Mouse (Mus musculus) embryonic facial prominence, embryonic 12.5 days (tissue): ENCODE results near the gene Ccdc136. TPM values are rescaled to one million over a fixed set of nuclear protein-coding genes. Genes with fewer than 3 reads are reported as not detected.
A peak's percentile ranks its signal among the peaks of the same experiment; 100 is the strongest.

Experiments
- ATAC-seq: fragments of 200-750 bp; cut with Nextera tagmentation; 2 replicates; pipeline ENCODE4 v1.8.0; 2017; ENCODE audit not compliant: insufficient number of reproducible peaks, insufficient read depth, low FRiP score, low TSS enrichment
- H3K27ac ChIP-seq: fragments of 300-500 bp; sonication (generic); 2 replicates; pipeline ENCODE4 v1.5.1; 2016; ENCODE audit warnings: mild to moderate bottlenecking
- H3K27me3 ChIP-seq: fragments of 300-500 bp; sonication (generic); 2 replicates; pipeline ENCODE4 v1.6.1; 2016; ENCODE audit warnings: mild to moderate bottlenecking, moderate library complexity
- H3K36me3 ChIP-seq: fragments of 300-500 bp; sonication (generic); 2 replicates; pipeline ENCODE4 v1.6.1; 2016; ENCODE audit warnings: mild to moderate bottlenecking
- H3K4me1 ChIP-seq: fragments of 300-500 bp; sonication (generic); 2 replicates; pipeline ENCODE4 v1.6.1; 2016
- H3K4me2 ChIP-seq: fragments of 300-500 bp; sonication (generic); replicated peaks from 2 replicates; pipeline ENCODE4 v1.6.1; 2016; ENCODE audit warnings: mild to moderate bottlenecking, moderate library complexity
- H3K4me3 ChIP-seq: fragments of 300-500 bp; sonication (generic); 2 replicates; pipeline ENCODE4 v1.5.1; 2016; ENCODE audit warnings: mild to moderate bottlenecking
- H3K9ac ChIP-seq: fragments of 300-500 bp; sonication (generic); 2 replicates; pipeline ENCODE4 v1.6.1; 2016; ENCODE audit warnings: mild to moderate bottlenecking, moderate library complexity
- H3K9me3 ChIP-seq: fragments of 300-500 bp; sonication (generic); 2 replicates; pipeline ENCODE4 v1.6.1; 2016; ENCODE audit warnings: mild to moderate bottlenecking, moderate library complexity
- WGBS: fragments of 180-500 bp; shearing (Covaris S2); methylation state at CpG from one replicate; pipeline ENCODE4 v1.1.7; 2016; 5-methylcytosine and 5-hydroxymethylcytosine counted together
- polyA plus RNA-seq: library from polyadenylated mRNA; unstranded; fragments of >200 nt; fragmentation: Nextera tagmentation; extraction: Ambion mirVana; gene quantifications from 2 replicates; pipeline ENCODE4 v1.2.1, GENCODE M21; 2016

Gene Ccdc136
- polyA plus RNA-seq, 1 experiment from 2014 or later = 26.6 TPM

GRCm38 (mm10) chr6:29444773-29445172 lies 48.7 kb downstream of the Ccdc136 start:
- H3K27ac ChIP-seq = no peak overlapping the region
- no peak for ATAC-seq
- H3K27me3 ChIP-seq = no peaks in the 10 kb centered on the region
- H3K4me1 ChIP-seq = no peaks in the 10 kb centered on the region
- WGBS = 74% methylated on average over 11 of the region's 11 CpGs
- H3K36me3 ChIP-seq = peaks cover 72% of the 10 kb centered on the region
- no peak overlapping the region for H3K4me2 ChIP-seq
- H3K9me3 ChIP-seq = no peaks in the 10 kb centered on the region
- H3K9ac ChIP-seq = no peak overlapping the region
- no peak overlapping the region for H3K4me3 ChIP-seq

- no peak for ATAC-seq
- 94% methylated on average over 7 of the region's 7 CpGs for WGBS
- H3K27me3 ChIP-seq = no peaks in the 10 kb centered on the region
Measured at GRCm38 (mm10) chr6:29445354-29445753, 49.2 kb downstream of the Ccdc136 start.

GRCm38 (mm10) chr6:29449858-29450257 lies 53.7 kb downstream of the Ccdc136 start:
- H3K27me3 ChIP-seq = no peaks in the 10 kb centered on the region
- H3K9me3 ChIP-seq = no peaks in the 10 kb centered on the region
- peaks cover 70% of the 10 kb centered on the region for H3K36me3 ChIP-seq
- no peak overlapping the region for H3K4me3 ChIP-seq
- no peaks in the 10 kb centered on the region for H3K4me1 ChIP-seq
- no peak overlapping the region for H3K9ac ChIP-seq
- H3K4me2 ChIP-seq = no peak overlapping the region
- H3K27ac ChIP-seq = no peak overlapping the region
- 27% methylated on average over 4 of the region's 4 CpGs for WGBS
- no peak for ATAC-seq

More at GRCm38 (mm10) chr6:29445354-29445753, 49.2 kb downstream of the Ccdc136 start:
- no peaks in the 10 kb centered on the region for H3K4me1 ChIP-seq
- no peak overlapping the region for H3K9ac ChIP-seq
- no peak overlapping the region for H3K4me3 ChIP-seq
- H3K36me3 ChIP-seq = peaks cover 67% of the 10 kb centered on the region
- H3K9me3 ChIP-seq = no peaks in the 10 kb centered on the region
- H3K27ac ChIP-seq = no peak overlapping the region
- H3K4me2 ChIP-seq = no peak overlapping the region

- Histone ChIP-seq H3K27ac (no peak overlapping the region), H3K4me1 (no peaks in the 10 kb centered on the region)
Measured at GRCm38 (mm10) chr6:29450667-29451066, 54.6 kb downstream of the Ccdc136 start.

GRCm38 (mm10) chr6:29461502-29461901 lies 65.4 kb downstream of the Ccdc136 start:
- H3K27ac ChIP-seq = no peak overlapping the region
- H3K9me3 ChIP-seq = no peaks in the 10 kb centered on the region
- no peak overlapping the region for H3K9ac ChIP-seq
- no peaks in the 10 kb centered on the region for H3K4me1 ChIP-seq
- no peak overlapping the region for H3K4me2 ChIP-seq
- ATAC-seq = no peak
- no peaks in the 10 kb centered on the region for H3K27me3 ChIP-seq
- 60% methylated on average over 7 of the region's 7 CpGs for WGBS
- H3K4me3 ChIP-seq = no peak overlapping the region
- peaks cover 37% of the 10 kb centered on the region for H3K36me3 ChIP-seq

More at GRCm38 (mm10) chr6:29450667-29451066, 54.6 kb downstream of the Ccdc136 start:
- no peaks in the 10 kb centered on the region for H3K9me3 ChIP-seq
- no peak overlapping the region for H3K9ac ChIP-seq
- H3K36me3 ChIP-seq = peaks cover 72% of the 10 kb centered on the region
- H3K4me2 ChIP-seq = no peak overlapping the region
- WGBS = 95% methylated on average over 6 of the region's 6 CpGs
- no peak overlapping the region for H3K4me3 ChIP-seq
- ATAC-seq = no peak
- no peaks in the 10 kb centered on the region for H3K27me3 ChIP-seq

GRCm38 (mm10) chr6:29463388-29463787 lies 67.3 kb downstream of the Ccdc136 start:
- Histone ChIP-seq H3K27ac (no peak overlapping the region), H3K9me3 (no peaks in the 10 kb centered on the region), H3K4me2 (no peak overlapping the region), H3K4me3 (no peak overlapping the region), H3K4me1 (peaks cover 3% of the 10 kb centered on the region), H3K27me3 (no peaks in the 10 kb centered on the region), H3K9ac (no peak overlapping the region), H3K36me3 (peaks cover 21% of the 10 kb centered on the region)
- ATAC-seq = no peak
- 72% methylated on average over 3 of the region's 3 CpGs for WGBS

- 0 out of 2 replicates have a peak within 1 kb of the TSS, but pooled peaks have one; percentile 54 for H3K27ac ChIP-seq
- peak within 1 kb of the TSS; percentile 70 for H3K9ac ChIP-seq
- no peaks in the 10 kb centered on the region for H3K9me3 ChIP-seq
- H3K27me3 ChIP-seq = no peaks in the 10 kb centered on the region
- peak within 1 kb of the TSS; percentile 75 for H3K4me2 ChIP-seq
- H3K4me3 ChIP-seq = peak within 1 kb of the TSS; percentile 74
- peaks cover 20% of the 10 kb centered on the region for H3K36me3 ChIP-seq
- WGBS = under 1% methylated on average over 39 of the region's 39 CpGs
- peak; percentile 85 for ATAC-seq
- H3K4me1 ChIP-seq = peaks cover 9% of the 10 kb centered on the region
Measured at GRCm38 (mm10) chr6:29467583-29468354, 71.7 kb downstream of the Ccdc136 start, which contains the start of gene Atp6v1f. Gene Atp6v1f (plus strand): TSS chr6:29467718.

- no peak for ATAC-seq
- Histone ChIP-seq H3K36me3 (peaks cover 20% of the 10 kb centered on the region), H3K27ac (no peak overlapping the region), H3K9me3 (no peaks in the 10 kb centered on the region), H3K27me3 (no peaks in the 10 kb centered on the region), H3K9ac (no peak overlapping the region), H3K4me3 (peak overlapping the region; percentile 74; the same call in 1 of the 2 replicates), H3K4me2 (peak overlapping the region; percentile 75), H3K4me1 (peaks cover 9% of the 10 kb centered on the region)
- WGBS = 85% methylated on average over 3 of the region's 3 CpGs
Measured at GRCm38 (mm10) chr6:29468851-29469250, 72.7 kb downstream of the Ccdc136 start.

GRCm38 (mm10) chr6:29471137-29471536 lies 75.0 kb downstream of the Ccdc136 start, which contains the start of gene Atp6v1fnb:
Gene Atp6v1fnb (plus strand): TSS chr6:29471437.
- no peak for ATAC-seq
- H3K4me2 ChIP-seq = no peak within 1 kb of the TSS
- H3K36me3 ChIP-seq = peaks cover 20% of the 10 kb centered on the region
- peaks cover 9% of the 10 kb centered on the region for H3K4me1 ChIP-seq
- no peak within 1 kb of the TSS for H3K27ac ChIP-seq
- H3K27me3 ChIP-seq = no peaks in the 10 kb centered on the region
- H3K4me3 ChIP-seq = no peak within 1 kb of the TSS
- no peaks in the 10 kb centered on the region for H3K9me3 ChIP-seq
- WGBS = 93% methylated on average over 4 of the region's 4 CpGs
- no peak within 1 kb of the TSS; the same call in 1 of the 2 replicates for H3K9ac ChIP-seq

- Histone ChIP-seq H3K9ac (peak overlapping the region; percentile 35; the same call in 1 of the 2 replicates), H3K4me2 (peak overlapping the region; percentile 55), H3K9me3 (no peaks in the 10 kb centered on the region), H3K27ac (no peak overlapping the region), H3K27me3 (no peaks in the 10 kb centered on the region), H3K4me1 (no peaks in the 10 kb centered on the region), H3K36me3 (peaks cover 20% of the 10 kb centered on the region), H3K4me3 (peak overlapping the region; percentile 35)
- ATAC-seq = peak; percentile 91
- 3% methylated on average over 33 of the region's 33 CpGs for WGBS
Measured at GRCm38 (mm10) chr6:29473941-29474691, 78.0 kb downstream of the Ccdc136 start.

GRCm38 (mm10) chr6:29474736-29475135 lies 78.6 kb downstream of the Ccdc136 start:
- no peak overlapping the region for H3K4me2 ChIP-seq
- WGBS = 54% methylated on average over 2 of the region's 2 CpGs
- H3K4me3 ChIP-seq = no peak overlapping the region
- H3K27ac ChIP-seq = no peak overlapping the region
- peaks cover 19% of the 10 kb centered on the region for H3K36me3 ChIP-seq
- H3K4me1 ChIP-seq = no peaks in the 10 kb centered on the region
- no peak overlapping the region for H3K9ac ChIP-seq
- no peaks in the 10 kb centered on the region for H3K27me3 ChIP-seq
- H3K9me3 ChIP-seq = no peaks in the 10 kb centered on the region
- ATAC-seq = no peak
